Mouse (Mus musculus) adrenal gland (tissue): ENCODE measurements around the gene Myzap.
"Not testable (repeated sequence)": the region's sequence is repeated elsewhere in the genome, so short reads cannot be mapped to it uniquely, and the experiment has no call there.

Source experiments
- intact Hi-C: fragments of 180-260 bp; cut with DNase I; formaldehyde crosslinking; loops from one replicate; pipeline ENCODE4 v1.15.1; 2025
- long read RNA-seq, 2 experiments: library from polyadenylated mRNA; unstranded; transcript quantifications; one replicate each; pipeline ENCODE4 v2.0.0; 2020; ENCODE audit warnings: borderline replicate concordance in 1 of 2; ENCODE audit not compliant: insufficient replicate concordance in 1 of 2

Myzap gene
- long read RNA-seq, experiment 1, transcript Myzap-201 (13 exons, 2,283 nt), result major isoform, 6 of 6 reads
- long read RNA-seq, experiment 1, partial matches to known transcripts, result 0 of 6 reads
- long read RNA-seq, experiment 1, other reads (novel, unspliced or antisense), result 0 of 6 reads
- long read RNA-seq, experiment 2, transcript Myzap-201 (13 exons, 2,283 nt), result major isoform, 6 of 9 reads
- long read RNA-seq, experiment 2, partial matches to known transcripts, result 1 of 9 reads
- long read RNA-seq, experiment 2, other reads (novel, unspliced or antisense), result 2 of 9 reads

GRCm38 (mm10) chr9:71591938-71592548 lies at the start of gene Myzap:
Myzap (minus strand) TSS chr9:71592360.
- intact Hi-C loops, result no loop called here

- intact Hi-C loops, result no loop called here
These were observed 48.3 kb upstream of the Myzap start for GRCm38 (mm10) chr9:71640361-71640927.

- intact Hi-C loops, result no loop called here
These were observed 46.0 kb upstream of the Myzap start for GRCm38 (mm10) chr9:71638198-71638597.

GRCm38 (mm10) chr9:71636854-71637253 lies 44.7 kb upstream of the Myzap start:
- intact Hi-C loops, result no loop called here

GRCm38 (mm10) chr9:71635627-71636026 lies 43.5 kb upstream of the Myzap start:
- intact Hi-C loops, result no loop called here

GRCm38 (mm10) chr9:71634916-71635315 lies 42.8 kb upstream of the Myzap start:
- intact Hi-C loops, result no loop called here

- intact Hi-C loops, result no loop called here
These were observed 36.8 kb upstream of the Myzap start for GRCm38 (mm10) chr9:71628921-71629320.

- intact Hi-C loops, result no loop called here
These were observed 36.1 kb upstream of the Myzap start for GRCm38 (mm10) chr9:71628286-71628685.

- intact Hi-C loops, result no loop called here
These were observed 33.8 kb upstream of the Myzap start for GRCm38 (mm10) chr9:71625961-71626360.

- intact Hi-C loops, result no loop called here
These were observed 32.8 kb upstream of the Myzap start for GRCm38 (mm10) chr9:71624793-71625495.

- intact Hi-C loops, result no loop called here
These were observed 31.9 kb upstream of the Myzap start for GRCm38 (mm10) chr9:71623871-71624569.

GRCm38 (mm10) chr9:71622593-71622992 lies 30.4 kb upstream of the Myzap start:
- intact Hi-C loops, result no loop called here

GRCm38 (mm10) chr9:71621968-71622367 lies 29.8 kb upstream of the Myzap start:
- intact Hi-C loops, result no loop called here

- intact Hi-C loops, result not testable (repeated sequence)
These were observed 28.0 kb upstream of the Myzap start for GRCm38 (mm10) chr9:71620116-71620515.

- intact Hi-C loops, result loop anchor here (10.0 kb wide), 2 partner anchors 263 to 403 kb away; partner anchors contain the start of gene Aldh1a2
These were observed 25.2 kb upstream of the Myzap start for GRCm38 (mm10) chr9:71617363-71617762.

GRCm38 (mm10) chr9:71616185-71616584 lies 24.0 kb upstream of the Myzap start:
- intact Hi-C loops, result loop anchor here (10.0 kb wide), 2 partner anchors 261 to 401 kb away; partner anchors contain the start of gene Aldh1a2

- intact Hi-C loops, result loop anchor here (2.0 to 10.0 kb wide), 3 partner anchors 70 to 400 kb away; partner anchors contain the start of gene Aldh1a2
These were observed 22.5 kb upstream of the Myzap start for GRCm38 (mm10) chr9:71614643-71615042.

- intact Hi-C loops, result loop anchor here (10.0 kb wide), 2 partner anchors 258 to 398 kb away; partner anchors contain the start of gene Aldh1a2
These were observed 20.8 kb upstream of the Myzap start for GRCm38 (mm10) chr9:71612981-71613380.

GRCm38 (mm10) chr9:71611876-71612275 lies 19.7 kb upstream of the Myzap start:
- intact Hi-C loops, result loop anchor here (10.0 kb wide), 2 partner anchors 257 to 397 kb away; partner anchors contain the start of gene Aldh1a2

- intact Hi-C loops, result no loop called here
These were observed 16.9 kb upstream of the Myzap start for GRCm38 (mm10) chr9:71609010-71609409.
